Mouse (Mus musculus) adipose tissue, adult 10 weeks (tissue): ENCODE measurements around the gene Rpp21. TPM values are rescaled to one million over a fixed set of nuclear protein-coding genes. Genes with fewer than 3 reads are reported as not detected.

ENCODE experiments used
- polyA plus RNA-seq: library from polyadenylated mRNA; stranded (reverse); fragments of 350-450 nt; fragmentation: Illumina TruSeq; extraction: RNeasy Lipid Tissue Mini Kit (QIAGEN cat#74804); gene quantifications from one replicate; pipeline ENCODE4 v1.2.3, GENCODE M21; 2014; ENCODE audit warnings: low read depth, low replicate concordance

Gene Rpp21
- 39.0 TPM for polyA plus RNA-seq

GRCm38 (mm10) chr17:36257969-36258368 is at the start of gene Rpp21:
Rpp21 (minus strand) TSS chr17:36258069.

GRCm38 (mm10) chr17:36286390-36286789 is 28.5 kb upstream of the Rpp21 start, which contains the start of gene H2-M10.2:
H2-M10.2 (minus strand) TSS chr17:36286490.

DNA sequence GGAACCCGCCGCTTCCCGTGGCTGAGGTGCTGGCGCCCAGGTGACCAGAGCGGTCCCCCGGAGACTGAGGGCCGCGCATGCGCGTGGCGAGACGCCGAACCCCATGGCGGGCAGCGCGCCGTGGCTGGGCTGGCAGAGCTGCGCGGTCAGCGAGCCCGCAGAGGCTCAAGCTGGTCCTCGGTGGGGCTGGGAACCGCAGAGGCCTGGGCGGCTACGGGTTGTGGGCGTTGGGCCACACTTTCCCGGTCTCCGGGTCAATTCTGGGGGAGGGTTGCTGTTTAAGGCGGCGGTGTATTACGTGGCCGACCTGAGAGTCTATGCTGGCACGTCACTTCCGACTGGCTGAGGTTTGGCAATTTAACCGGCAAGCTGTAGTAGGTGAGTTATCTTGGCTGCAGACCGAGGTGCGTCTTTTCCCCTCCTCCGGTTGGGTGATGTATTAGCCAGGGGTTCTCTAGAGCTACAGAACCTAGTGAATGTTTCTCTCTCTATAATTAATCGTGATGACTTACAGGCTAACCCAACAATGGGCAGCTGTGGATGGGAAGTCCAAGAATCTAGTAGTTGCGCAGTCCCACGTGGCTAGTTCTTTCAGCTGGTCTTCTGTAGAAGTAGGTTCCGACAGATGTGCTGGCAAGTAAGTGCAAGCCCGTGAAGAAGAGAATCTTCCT is 13.9 kb upstream of the Rpp21 start, which contains the start of gene Trim39:
Trim39 (minus strand) TSS at position 662 of the 671 bp plus-strand sequence.

Other genes starting within 250 kb of the Rpp21 start
- gene H2-T24, start 237.5 kb downstream of the Rpp21 start, polyA plus RNA-seq, result 2.4 TPM
- 86.6 TPM for gene H2-T23, start 225.2 kb downstream of the Rpp21 start, polyA plus RNA-seq
- 77.1 TPM for gene H2-T22, start 215.3 kb downstream of the Rpp21 start, polyA plus RNA-seq
- not detected for gene Gm6034, start 215.1 kb downstream of the Rpp21 start, polyA plus RNA-seq
- gene Gm11127, start 199.7 kb downstream of the Rpp21 start, polyA plus RNA-seq, result 0.38 TPM
- not detected for gene Gm19684, start 136.4 kb downstream of the Rpp21 start, polyA plus RNA-seq
- not detected for gene Gm7030, start 128.6 kb downstream of the Rpp21 start, polyA plus RNA-seq
- gene Gm8909, start 89.5 kb downstream of the Rpp21 start, polyA plus RNA-seq, result 0.38 TPM
- gene H2-T3, start 67.8 kb downstream of the Rpp21 start, polyA plus RNA-seq, result not detected
- gene Trim39, start 14.2 kb upstream of the Rpp21 start, polyA plus RNA-seq, result 29.8 TPM
- gene H2-M10.2, start 28.4 kb upstream of the Rpp21 start, polyA plus RNA-seq, result not detected
- gene H2-M10.1, start 68.1 kb upstream of the Rpp21 start, polyA plus RNA-seq, result not detected
- gene H2-M10.3, start 110.3 kb upstream of the Rpp21 start, polyA plus RNA-seq, result not detected
- gene H2-M10.4, start 204.3 kb upstream of the Rpp21 start, polyA plus RNA-seq, result not detected